Mouse (Mus musculus): ENCODE data around the gene Ksr1. TPM values are rescaled to one million over a fixed set of nuclear protein-coding genes. Genes with fewer than 3 reads are reported as not detected.
A peak's percentile ranks its signal among the peaks of the same experiment; 100 is the strongest.

Gene Ksr1
- polyA plus RNA-seq, 1 experiment from 2014 or later: 3.3 TPM

- no peak overlapping the region for H3K4me2 ChIP-seq (ENCODE audit: low read depth, low read length)
- H3K4me1 ChIP-seq (ENCODE audit: control insufficient read depth, insufficient read depth, low read length): peaks cover 68% of the 10 kb centered on the region
- peak overlapping the region; percentile 69 for H3K27ac ChIP-seq (ENCODE audit: low read length)
- no peak overlapping the region for H3K9ac ChIP-seq (ENCODE audit: low read length)
- H3K36me3 ChIP-seq (ENCODE audit: control insufficient read depth, insufficient read depth): no peaks in the 10 kb centered on the region
- H3K27me3 ChIP-seq (ENCODE audit: control insufficient read depth, insufficient read depth, low read length): no peaks in the 10 kb centered on the region
- no peak overlapping the region for H3K4me3 ChIP-seq (ENCODE audit: low read length)
- 77% methylated on average over 11 of the region's 11 CpGs for WGBS
- no peak for ATAC-seq (replicated peaks; ENCODE audit: extremely low read depth, insufficient read depth, low FRiP score)
- H3K9me3 ChIP-seq (replicated peaks; ENCODE audit: control insufficient read depth, low read length): no peaks in the 10 kb centered on the region
Observed at GRCm38 (mm10) chr11:79142381-79142780, 3.8 kb downstream of the Ksr1 start.

GRCm38 (mm10) chr11:79141235-79142109, 4.7 kb downstream of the Ksr1 start:
- WGBS: 18% methylated on average over 11 of the region's 11 CpGs
- Histone ChIP-seq H3K4me1 (ENCODE audit: control insufficient read depth, insufficient read depth, low read length) (peaks cover 65% of the 10 kb centered on the region), H3K27me3 (ENCODE audit: control insufficient read depth, insufficient read depth, low read length) (no peaks in the 10 kb centered on the region), H3K4me3 (ENCODE audit: low read length) (no peak overlapping the region), H3K27ac (ENCODE audit: low read length) (peak overlapping the region; percentile 69), H3K4me2 (ENCODE audit: low read depth, low read length) (peak overlapping the region; percentile 12), H3K9me3 (replicated peaks; ENCODE audit: control insufficient read depth, low read length) (no peaks in the 10 kb centered on the region), H3K36me3 (ENCODE audit: control insufficient read depth, insufficient read depth) (no peaks in the 10 kb centered on the region), H3K9ac (ENCODE audit: low read length) (peak overlapping the region; percentile 28)
- peak; percentile 49 for ATAC-seq (replicated peaks; ENCODE audit: extremely low read depth, insufficient read depth, low FRiP score)

- Histone ChIP-seq H3K4me1 (ENCODE audit: control insufficient read depth, insufficient read depth, low read length) (peaks cover 72% of the 10 kb centered on the region), H3K36me3 (ENCODE audit: control insufficient read depth, insufficient read depth) (no peaks in the 10 kb centered on the region), H3K9ac (ENCODE audit: low read length) (no peak overlapping the region), H3K9me3 (replicated peaks; ENCODE audit: control insufficient read depth, low read length) (no peaks in the 10 kb centered on the region), H3K4me3 (ENCODE audit: low read length) (no peak overlapping the region), H3K27ac (ENCODE audit: low read length) (no peak overlapping the region), H3K27me3 (ENCODE audit: control insufficient read depth, insufficient read depth, low read length) (no peaks in the 10 kb centered on the region), H3K4me2 (ENCODE audit: low read depth, low read length) (no peak overlapping the region)
- WGBS: 88% methylated on average over 6 of the region's 6 CpGs
- no peak for ATAC-seq (replicated peaks; ENCODE audit: extremely low read depth, insufficient read depth, low FRiP score)
Observed at GRCm38 (mm10) chr11:79140511-79140888, 5.7 kb downstream of the Ksr1 start.

GRCm38 (mm10) chr11:79139878-79140510, 6.2 kb downstream of the Ksr1 start:
- Histone ChIP-seq H3K4me1 (ENCODE audit: control insufficient read depth, insufficient read depth, low read length) (peaks cover 70% of the 10 kb centered on the region), H3K27me3 (ENCODE audit: control insufficient read depth, insufficient read depth, low read length) (no peaks in the 10 kb centered on the region), H3K36me3 (ENCODE audit: control insufficient read depth, insufficient read depth) (no peaks in the 10 kb centered on the region), H3K27ac (ENCODE audit: low read length) (no peak overlapping the region), H3K9ac (ENCODE audit: low read length) (no peak overlapping the region), H3K4me2 (ENCODE audit: low read depth, low read length) (no peak overlapping the region), H3K4me3 (ENCODE audit: low read length) (no peak overlapping the region), H3K9me3 (replicated peaks; ENCODE audit: control insufficient read depth, low read length) (no peaks in the 10 kb centered on the region)
- ATAC-seq (replicated peaks; ENCODE audit: extremely low read depth, insufficient read depth, low FRiP score): no peak
- WGBS: 81% methylated on average over 11 of the region's 11 CpGs

GRCm38 (mm10) chr11:79138621-79139020, 7.6 kb downstream of the Ksr1 start:
- Histone ChIP-seq H3K9me3 (replicated peaks; ENCODE audit: control insufficient read depth, low read length) (no peaks in the 10 kb centered on the region), H3K27me3 (ENCODE audit: control insufficient read depth, insufficient read depth, low read length) (no peaks in the 10 kb centered on the region), H3K4me3 (ENCODE audit: low read length) (no peak overlapping the region), H3K36me3 (ENCODE audit: control insufficient read depth, insufficient read depth) (no peaks in the 10 kb centered on the region), H3K4me1 (ENCODE audit: control insufficient read depth, insufficient read depth, low read length) (peaks cover 68% of the 10 kb centered on the region), H3K4me2 (ENCODE audit: low read depth, low read length) (no peak overlapping the region), H3K27ac (ENCODE audit: low read length) (no peak overlapping the region), H3K9ac (ENCODE audit: low read length) (no peak overlapping the region; the same call in 1 of the 2 replicates)
- ATAC-seq (replicated peaks; ENCODE audit: extremely low read depth, insufficient read depth, low FRiP score): no peak
- WGBS: 71% methylated on average over 6 of the region's 6 CpGs

GRCm38 (mm10) chr11:79137245-79137644, 9.0 kb downstream of the Ksr1 start:
- H3K36me3 ChIP-seq (ENCODE audit: control insufficient read depth, insufficient read depth): no peaks in the 10 kb centered on the region
- H3K9ac ChIP-seq (ENCODE audit: low read length): no peak overlapping the region
- no peak overlapping the region for H3K4me3 ChIP-seq (ENCODE audit: low read length)
- WGBS: 79% methylated on average over 5 of the region's 5 CpGs
- H3K4me1 ChIP-seq (ENCODE audit: control insufficient read depth, insufficient read depth, low read length): peaks cover 62% of the 10 kb centered on the region
- H3K27ac ChIP-seq (ENCODE audit: low read length): no peak overlapping the region
- no peak for ATAC-seq (replicated peaks; ENCODE audit: extremely low read depth, insufficient read depth, low FRiP score)
- H3K9me3 ChIP-seq (replicated peaks; ENCODE audit: control insufficient read depth, low read length): no peaks in the 10 kb centered on the region
- H3K4me2 ChIP-seq (ENCODE audit: low read depth, low read length): no peak overlapping the region
- H3K27me3 ChIP-seq (ENCODE audit: control insufficient read depth, insufficient read depth, low read length): no peaks in the 10 kb centered on the region

- Histone ChIP-seq H3K9ac (ENCODE audit: low read length) (no peak overlapping the region), H3K4me1 (ENCODE audit: control insufficient read depth, insufficient read depth, low read length) (peaks cover 55% of the 10 kb centered on the region), H3K4me3 (ENCODE audit: low read length) (no peak overlapping the region), H3K27me3 (ENCODE audit: control insufficient read depth, insufficient read depth, low read length) (no peaks in the 10 kb centered on the region), H3K9me3 (replicated peaks; ENCODE audit: control insufficient read depth, low read length) (no peaks in the 10 kb centered on the region), H3K4me2 (ENCODE audit: low read depth, low read length) (no peak overlapping the region), H3K36me3 (ENCODE audit: control insufficient read depth, insufficient read depth) (no peaks in the 10 kb centered on the region), H3K27ac (ENCODE audit: low read length) (peak overlapping the region; percentile 27)
- ATAC-seq (replicated peaks; ENCODE audit: extremely low read depth, insufficient read depth, low FRiP score): no peak
- 51% methylated on average over 7 of the region's 7 CpGs for WGBS
Observed at GRCm38 (mm10) chr11:79135685-79136360, 10.4 kb downstream of the Ksr1 start.

- Histone ChIP-seq H3K9me3 (replicated peaks; ENCODE audit: control insufficient read depth, low read length) (no peaks in the 10 kb centered on the region), H3K27me3 (ENCODE audit: control insufficient read depth, insufficient read depth, low read length) (no peaks in the 10 kb centered on the region), H3K27ac (ENCODE audit: low read length) (no peak overlapping the region), H3K36me3 (ENCODE audit: control insufficient read depth, insufficient read depth) (no peaks in the 10 kb centered on the region), H3K4me3 (ENCODE audit: low read length) (no peak overlapping the region), H3K9ac (ENCODE audit: low read length) (no peak overlapping the region), H3K4me1 (ENCODE audit: control insufficient read depth, insufficient read depth, low read length) (peaks cover 50% of the 10 kb centered on the region), H3K4me2 (ENCODE audit: low read depth, low read length) (no peak overlapping the region)
- ATAC-seq (replicated peaks; ENCODE audit: extremely low read depth, insufficient read depth, low FRiP score): no peak
- WGBS: 96% methylated on average over 13 of the region's 13 CpGs
Observed at GRCm38 (mm10) chr11:79135105-79135503, 11.1 kb downstream of the Ksr1 start.

Data from heart, embryonic 16.5 days (tissue).